Mouse (Mus musculus): Measurements from ENCODE around the gene Pi16.

The Pi16 gene

DNA sequence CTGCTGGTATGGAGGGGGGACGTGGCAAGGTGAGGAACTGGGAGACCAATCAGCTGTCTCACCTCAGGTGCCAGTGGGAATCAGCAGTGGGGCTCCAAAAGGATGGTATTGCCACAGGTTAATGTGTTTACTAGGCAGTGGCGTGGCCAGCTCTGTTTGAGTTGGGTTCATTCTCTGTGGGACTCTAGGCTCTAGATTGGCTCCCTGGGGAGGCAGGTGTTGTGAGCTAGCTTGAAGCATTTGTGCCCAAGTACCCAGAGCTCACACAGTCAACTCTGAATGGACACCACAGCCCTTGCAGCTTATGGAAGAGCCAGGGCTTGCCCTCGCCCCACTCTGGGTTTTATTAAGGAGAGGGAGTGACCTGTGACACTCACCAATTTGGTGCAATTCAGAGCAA, 13.6 kb upstream of the Pi16 start:
- in situ Hi-C loops (cut with MseI, MboI): no loop called here

DNA sequence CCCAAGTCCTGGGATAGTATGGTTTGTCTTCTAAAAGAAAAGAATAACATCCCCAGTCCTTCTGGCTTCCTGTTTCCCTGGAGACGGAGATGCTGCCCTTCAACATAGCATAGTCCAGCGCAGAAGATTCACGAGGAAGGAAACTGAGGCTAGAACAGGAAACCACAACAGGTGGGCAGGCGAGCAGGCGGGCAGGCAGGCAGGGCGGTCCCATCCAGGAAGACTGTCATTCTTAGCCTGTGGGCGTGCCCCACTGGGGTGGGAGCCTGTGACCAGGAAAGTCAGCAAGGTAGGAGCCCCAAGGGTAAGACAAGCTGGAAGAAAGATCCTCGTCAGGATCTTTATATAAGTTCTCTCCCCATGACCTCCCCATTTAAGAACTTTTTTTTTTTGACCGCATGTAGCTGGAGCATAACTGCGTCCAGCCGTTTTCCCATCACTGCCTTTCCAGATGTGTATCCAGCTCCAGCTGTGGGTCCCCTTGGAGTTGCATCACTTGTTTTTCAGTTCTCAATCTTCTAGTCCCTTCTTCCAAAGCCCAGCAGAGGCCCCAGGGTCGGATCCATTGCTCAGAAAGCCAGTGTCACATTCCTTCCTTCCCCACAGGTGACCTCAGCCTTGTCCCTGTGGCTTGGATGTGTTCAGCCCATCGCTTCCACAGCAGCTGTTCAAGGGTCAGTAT, 13.0 kb upstream of the Pi16 start:
- in situ Hi-C loops (cut with MseI, MboI): no loop called here

DNA sequence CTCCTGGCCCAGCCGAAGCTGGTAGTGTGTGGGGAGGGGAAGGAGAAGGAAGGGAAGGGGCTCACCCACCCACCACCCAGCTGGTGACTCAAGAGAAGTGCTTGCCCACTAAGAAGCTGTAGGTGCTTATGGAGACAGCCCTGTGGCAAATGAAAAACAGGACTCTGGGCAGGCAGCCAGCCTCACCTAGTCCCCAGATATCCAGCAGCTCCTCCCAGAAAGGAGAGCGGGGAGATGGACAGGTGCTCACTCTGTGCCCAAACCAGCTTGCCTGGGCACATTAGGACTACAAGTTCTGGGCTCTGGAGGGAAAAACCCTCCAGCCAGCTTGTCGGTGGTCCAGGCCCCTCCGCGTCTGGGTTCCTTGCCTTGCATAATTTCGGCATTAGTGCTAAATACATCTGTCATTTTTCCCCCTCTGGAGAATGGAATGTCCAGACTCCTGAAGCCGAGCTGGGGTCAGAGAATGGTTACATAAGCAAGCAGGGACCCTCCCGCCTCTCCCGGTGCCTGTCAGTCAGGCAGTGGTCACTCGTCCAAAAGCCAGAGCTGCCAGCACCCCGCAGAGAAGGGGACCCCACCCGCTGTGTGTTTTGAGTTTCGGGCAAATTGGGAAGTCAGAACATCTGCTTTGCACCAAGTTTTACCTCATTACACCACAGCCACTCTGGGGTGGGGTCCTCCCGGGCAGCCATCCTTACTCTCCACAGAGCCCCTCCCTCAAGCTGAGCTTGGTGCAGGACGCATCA, 12.2 kb upstream of the Pi16 start:
- in situ Hi-C loops (cut with MseI, MboI): no loop called here

DNA sequence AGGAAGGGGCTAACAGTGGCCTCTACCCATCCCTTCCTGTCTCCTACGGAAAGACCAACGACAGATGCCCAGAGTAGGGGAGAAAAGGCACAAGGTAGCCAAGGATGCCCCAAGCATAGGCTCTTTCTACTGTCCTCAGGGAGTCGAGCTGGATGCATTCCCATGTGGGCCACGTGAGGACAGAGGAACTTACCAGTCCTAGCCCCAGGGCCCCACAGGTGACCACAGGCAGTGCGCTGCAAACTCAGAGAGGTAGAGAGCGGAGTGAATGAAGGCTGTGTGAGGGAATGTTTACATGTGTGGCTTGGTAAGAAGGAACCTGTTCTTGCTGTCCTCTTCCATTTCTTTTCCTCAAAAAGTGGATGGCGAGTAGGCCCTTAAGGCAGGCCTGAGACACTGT, 11.6 kb upstream of the Pi16 start:
- in situ Hi-C loops (cut with MseI, MboI): no loop called here

DNA sequence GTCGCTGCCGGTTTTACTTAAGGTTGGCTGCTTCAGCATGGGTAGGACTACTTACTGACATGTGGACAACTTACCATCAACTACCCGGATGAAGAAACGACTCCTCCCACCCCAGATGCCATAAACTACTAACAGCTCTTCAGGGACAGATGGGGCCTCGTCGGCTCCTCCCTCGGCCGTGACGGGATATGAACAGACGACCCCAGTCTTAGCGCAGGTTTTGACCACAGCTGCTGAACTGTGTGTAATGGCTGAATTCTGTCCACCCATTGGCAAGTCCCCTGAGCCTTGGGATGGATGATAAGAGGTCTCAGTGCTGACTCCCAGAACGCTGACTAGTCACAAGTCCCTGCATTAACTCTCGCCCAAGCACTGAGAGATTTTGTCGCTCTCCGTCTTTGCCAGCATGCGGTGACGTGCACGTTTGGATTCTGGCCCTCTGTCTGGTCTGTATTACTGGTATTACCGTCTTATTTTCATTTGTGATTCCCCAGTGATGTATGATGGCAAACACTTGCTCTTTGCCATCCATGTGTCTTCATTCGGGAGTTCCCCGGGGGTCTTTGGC, 7.3 kb upstream of the Pi16 start:
- in situ Hi-C loops (cut with MseI, MboI): no loop called here

DNA sequence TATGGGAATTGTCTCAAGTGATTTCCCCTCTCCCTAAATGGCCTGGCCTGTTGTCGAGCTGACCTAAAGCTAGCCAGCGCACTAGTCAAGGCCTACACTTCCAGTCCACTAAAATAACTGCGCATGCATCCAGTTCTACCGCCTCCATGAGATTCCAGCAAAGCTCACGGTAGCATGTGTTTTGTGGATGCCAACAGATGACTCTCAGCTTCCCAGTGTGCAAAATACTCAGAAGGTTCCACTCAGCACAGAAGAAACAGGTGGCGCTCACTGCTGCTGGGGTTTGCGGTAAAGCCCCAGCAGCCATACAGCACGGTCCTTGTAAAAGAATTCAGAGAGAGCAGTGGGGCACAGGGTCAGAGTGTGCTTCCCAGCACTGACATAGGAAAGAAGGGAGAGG, 5.9 kb upstream of the Pi16 start:
- in situ Hi-C loops (cut with MseI, MboI): no loop called here

DNA sequence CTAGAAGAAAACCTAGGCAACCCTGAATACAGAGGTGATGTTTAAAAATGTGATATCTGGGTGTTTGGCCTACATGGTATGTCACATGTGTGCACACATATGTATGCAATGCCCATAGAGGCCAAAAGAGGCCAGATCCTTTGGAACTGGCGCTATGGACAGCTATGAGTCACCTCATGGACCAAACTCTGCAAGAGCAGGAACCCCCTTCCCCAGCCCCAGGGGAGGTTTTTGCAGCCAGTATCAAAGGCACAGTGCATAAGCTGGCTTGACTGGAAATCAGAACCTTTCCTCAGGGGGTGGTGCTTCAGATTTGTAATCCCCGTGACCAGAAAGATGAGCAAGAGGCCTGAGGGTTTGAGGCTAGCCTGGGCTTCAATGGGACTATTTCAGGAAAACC, 5.4 kb upstream of the Pi16 start:
- in situ Hi-C loops (cut with MseI, MboI): no loop called here

DNA sequence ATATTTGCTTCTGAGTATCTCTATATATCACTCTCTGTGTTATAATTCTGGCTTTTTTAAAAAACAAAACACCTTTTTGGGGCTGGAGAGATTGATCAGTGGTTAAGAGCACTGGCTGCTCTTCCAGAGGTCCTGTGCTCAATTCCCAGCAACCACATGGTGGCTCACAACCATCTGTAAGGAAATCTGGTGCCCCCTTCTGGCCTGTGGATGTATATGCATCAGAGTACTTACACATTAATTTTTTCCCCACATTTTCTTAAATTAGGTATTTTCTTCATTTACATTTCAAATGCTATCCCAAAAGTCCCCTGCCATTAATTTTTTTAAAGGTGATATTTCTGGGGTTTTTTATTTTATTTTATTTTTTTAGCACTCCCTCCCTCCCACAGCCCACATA, 4.2 kb upstream of the Pi16 start:
- in situ Hi-C loops (cut with MseI, MboI): no loop called here

DNA sequence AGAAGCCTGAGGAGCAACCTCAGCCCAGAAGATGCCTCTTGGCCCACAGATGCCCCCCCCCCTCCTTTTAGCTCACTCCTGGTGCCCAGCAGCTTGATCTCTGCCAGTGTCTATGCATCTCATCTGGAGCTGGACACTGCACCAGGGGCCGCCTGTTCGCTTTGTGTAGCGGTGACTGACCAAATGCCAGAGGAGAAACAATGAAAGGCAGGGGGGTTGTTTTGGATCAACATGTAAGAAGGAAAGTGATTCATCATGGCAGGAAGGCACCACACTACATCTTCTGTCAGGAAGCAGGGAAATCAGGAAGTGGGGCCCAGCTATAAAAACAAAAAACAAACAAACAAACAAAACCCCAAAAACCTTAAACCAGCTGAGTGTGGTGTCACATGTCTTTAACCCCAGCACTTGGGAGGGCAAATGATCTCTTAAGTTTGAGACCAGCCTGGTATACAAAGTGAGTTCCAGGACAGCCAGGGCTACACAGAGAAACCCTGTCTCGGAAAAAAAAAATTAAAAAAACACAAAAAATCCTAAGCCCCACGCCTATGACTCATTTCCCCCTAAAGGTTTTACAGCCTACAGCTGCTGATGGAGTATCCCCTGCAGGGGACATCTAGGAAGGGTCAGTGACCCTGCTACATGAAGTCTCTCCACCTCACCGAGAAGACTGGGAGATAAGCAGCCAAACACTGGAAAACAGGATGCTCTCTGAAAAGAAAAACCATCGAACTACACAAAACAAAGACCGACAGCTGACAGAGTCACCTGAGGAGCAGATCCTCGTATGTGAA, 1.6 kb upstream of the Pi16 start:
- in situ Hi-C loops (cut with MseI, MboI): no loop called here

DNA sequence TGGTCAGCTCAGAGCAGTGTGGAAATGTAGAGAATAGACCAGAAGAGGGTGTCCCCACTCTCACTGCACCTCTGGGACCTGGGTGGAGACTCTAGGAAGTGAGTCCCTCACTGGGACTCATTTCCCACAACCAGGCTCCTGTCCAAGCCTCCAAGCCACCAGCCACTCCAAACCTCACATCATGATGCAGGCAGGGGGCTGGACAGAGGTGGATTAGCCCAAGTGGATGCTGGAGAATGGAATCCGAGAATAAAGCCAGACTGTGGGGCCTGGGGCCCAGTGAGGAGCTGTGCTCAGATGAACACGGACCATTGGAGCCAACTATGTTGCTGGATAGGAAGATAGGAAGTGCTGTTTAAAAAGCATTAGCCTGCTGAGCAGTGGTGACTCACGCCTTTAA, 589 bp upstream of the Pi16 start:
- in situ Hi-C loops (cut with MseI, MboI): no loop called here

DNA sequence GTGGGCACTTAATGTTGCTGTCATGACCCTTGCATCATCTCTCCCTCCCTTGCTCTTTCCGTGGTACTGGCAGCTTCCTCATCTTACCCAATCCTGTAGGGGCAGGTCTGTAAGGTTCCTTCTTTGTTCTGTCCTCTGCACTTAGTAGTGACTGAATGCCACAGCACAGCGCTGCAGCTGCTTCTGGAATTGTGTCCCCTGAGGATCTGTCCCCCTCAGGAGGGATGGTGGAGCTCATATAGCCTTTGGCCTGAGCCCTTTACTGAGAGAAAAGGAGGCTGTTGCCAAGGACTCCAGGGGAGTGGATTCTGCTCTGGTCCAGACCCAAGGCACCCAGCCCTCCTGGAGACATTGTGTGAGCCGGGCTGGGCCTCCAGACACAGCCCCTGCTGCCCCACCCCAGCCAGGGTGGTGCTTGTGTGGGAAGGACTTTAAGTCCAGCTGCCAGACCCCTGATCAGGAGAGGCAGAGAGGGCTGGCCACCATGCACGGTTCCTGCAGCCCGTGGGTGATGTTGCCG, 1.3 kb downstream of the Pi16 start:
- in situ Hi-C loops (cut with MseI, MboI): no loop called here

DNA sequence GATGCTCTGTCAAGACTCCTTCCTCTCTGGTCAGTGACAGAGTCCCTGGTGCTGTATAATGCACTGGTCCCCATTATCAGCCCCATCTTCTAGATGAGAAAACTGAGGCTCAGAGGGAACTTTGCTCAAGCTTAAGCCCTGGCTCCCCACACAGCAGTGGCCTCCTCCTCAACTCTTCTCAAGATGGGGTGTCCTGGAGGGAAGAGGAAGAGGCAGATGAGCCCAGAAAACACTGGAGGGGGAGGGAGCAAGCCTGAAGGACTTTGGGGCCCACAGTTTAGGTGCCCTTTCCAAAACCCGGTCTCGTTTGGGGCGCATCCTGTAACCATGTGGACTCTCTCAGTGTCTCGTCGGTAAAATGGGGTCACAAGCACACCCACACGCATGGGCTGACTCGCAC, 2.0 kb downstream of the Pi16 start:
- in situ Hi-C loops (cut with MseI, MboI): no loop called here

DNA sequence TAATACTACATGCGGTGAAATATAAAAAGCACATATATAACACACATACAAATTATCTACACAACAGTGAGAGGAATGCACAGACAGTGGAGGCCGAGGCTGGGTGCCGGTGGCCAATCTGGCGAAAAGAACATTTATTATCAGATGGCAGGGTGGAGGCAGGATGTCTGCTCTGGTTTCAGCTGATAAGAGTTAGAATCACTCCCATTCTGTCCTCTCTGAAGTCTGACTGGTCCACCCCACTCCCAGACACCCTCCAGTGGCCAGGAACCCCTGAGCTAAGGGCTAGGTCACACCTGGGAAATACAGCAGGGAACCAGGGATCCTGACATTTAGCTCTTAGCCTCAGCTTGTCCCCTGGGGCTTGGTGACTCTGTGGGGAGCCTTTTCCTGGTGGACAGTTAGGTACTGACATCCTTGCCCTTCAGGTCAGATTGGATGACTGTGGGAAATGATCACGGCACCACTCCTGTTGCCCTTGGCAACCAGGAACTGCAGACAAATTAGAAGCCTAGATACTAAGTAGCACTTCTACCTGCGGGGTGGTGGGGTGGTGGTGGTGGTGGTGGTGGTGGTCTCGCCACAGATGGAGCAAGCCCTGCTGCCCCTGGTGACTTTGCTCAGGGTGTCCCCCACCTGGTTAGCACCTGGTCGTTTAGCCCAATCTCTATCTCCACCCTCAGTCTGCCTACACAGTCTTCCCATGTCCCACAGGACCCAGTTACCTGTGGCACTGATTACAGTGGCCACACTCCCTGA, 2.6 kb downstream of the Pi16 start:
- in situ Hi-C loops (cut with MseI, MboI): no loop called here

DNA sequence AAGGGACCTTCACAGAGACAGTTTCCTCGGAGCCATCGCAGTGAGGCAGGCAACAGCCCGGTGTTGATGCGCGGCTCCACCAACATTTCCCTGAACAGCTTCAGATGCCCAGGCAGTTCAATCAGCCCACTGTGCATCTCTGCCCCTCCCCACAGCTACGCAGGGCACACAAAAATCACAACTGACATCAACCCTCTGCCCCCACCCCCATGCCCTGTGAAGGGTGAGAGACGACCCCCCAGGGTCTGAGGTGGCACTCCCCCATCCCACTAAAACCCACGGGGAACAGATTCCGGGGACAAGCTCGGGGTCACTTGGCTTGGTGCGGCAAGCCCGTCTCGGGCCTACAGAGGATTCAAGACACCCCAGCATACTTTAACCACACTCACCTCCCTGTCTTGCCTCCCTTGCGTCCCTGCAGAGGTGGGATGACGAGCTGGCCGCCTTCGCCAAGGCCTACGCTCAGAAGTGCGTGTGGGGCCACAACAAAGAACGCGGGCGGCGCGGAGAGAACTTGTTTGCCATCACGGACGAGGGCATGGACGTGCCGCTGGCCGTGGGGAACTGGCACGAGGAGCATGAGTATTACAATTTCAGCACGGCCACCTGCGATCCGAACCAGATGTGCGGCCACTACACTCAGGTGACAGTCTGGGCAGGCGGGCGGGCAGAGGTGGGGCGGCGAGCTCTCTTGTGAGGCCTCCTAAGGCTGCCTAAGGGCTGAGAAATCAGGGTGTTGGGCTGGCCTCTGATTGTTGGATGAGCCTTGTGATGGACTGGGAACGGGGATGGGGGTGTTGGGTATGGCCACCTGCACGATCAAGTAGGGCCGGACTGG, 4.5 kb downstream of the Pi16 start:
- in situ Hi-C loops (cut with MseI, MboI): no loop called here

DNA sequence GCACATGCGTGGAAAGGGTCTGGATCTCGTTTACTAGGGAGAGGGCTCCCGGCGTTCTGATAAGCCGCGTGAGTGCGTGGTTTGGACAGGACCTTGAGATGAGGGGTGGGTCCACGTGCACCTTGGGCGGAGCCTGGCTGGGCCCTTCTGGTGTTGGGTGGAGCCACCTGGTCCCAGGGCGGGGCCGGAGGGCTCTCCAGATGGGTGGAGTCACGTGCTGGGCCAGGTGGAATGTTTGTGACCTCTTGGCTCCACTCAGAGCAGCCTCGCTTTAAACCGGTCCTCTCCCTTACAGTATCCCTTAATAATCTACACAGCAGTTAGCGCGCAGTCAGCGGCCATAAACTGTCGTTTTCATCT, 5.1 kb downstream of the Pi16 start:
- in situ Hi-C loops (cut with MseI, MboI): no loop called here

DNA sequence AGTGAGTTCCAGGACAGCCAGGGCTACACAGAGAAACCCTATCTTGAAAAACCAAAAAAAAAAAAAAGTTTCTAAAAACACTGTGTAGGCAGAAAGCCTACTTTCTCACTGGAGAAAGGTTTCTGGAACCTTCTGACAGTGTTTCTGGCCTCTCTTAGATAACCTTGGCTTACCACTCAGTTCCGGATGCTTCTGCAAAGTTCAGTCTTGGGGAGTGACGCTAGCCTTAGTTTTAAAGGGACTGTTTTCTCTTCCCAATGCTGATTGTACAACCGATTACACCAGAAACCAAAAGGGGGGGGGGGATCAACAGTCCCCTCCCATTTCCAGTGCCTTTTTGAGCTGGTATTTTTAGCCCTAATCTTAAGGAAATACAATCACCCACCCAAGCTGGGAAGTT, 6.1 kb downstream of the Pi16 start:
- in situ Hi-C loops (cut with MseI, MboI): no loop called here

DNA sequence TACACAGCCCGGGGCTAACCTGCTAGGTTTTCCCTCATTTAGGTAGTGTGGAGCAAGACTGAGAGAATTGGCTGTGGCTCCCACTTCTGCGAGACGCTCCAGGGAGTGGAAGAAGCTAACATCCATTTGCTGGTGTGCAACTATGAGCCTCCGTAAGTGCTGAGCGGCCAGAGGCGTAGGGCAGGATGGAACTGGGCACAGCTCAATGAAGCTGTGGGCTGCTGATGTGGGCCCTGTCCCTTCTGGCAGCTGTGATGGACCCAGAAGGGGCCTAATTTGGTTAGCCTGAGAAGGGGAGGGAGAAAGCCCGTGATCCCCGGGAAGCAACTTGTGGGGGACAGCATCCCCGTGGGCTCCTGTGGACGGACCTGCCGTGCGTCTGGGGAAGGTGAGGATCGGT, 8.4 kb downstream of the Pi16 start:
- in situ Hi-C loops (cut with MseI, MboI): no loop called here

DNA sequence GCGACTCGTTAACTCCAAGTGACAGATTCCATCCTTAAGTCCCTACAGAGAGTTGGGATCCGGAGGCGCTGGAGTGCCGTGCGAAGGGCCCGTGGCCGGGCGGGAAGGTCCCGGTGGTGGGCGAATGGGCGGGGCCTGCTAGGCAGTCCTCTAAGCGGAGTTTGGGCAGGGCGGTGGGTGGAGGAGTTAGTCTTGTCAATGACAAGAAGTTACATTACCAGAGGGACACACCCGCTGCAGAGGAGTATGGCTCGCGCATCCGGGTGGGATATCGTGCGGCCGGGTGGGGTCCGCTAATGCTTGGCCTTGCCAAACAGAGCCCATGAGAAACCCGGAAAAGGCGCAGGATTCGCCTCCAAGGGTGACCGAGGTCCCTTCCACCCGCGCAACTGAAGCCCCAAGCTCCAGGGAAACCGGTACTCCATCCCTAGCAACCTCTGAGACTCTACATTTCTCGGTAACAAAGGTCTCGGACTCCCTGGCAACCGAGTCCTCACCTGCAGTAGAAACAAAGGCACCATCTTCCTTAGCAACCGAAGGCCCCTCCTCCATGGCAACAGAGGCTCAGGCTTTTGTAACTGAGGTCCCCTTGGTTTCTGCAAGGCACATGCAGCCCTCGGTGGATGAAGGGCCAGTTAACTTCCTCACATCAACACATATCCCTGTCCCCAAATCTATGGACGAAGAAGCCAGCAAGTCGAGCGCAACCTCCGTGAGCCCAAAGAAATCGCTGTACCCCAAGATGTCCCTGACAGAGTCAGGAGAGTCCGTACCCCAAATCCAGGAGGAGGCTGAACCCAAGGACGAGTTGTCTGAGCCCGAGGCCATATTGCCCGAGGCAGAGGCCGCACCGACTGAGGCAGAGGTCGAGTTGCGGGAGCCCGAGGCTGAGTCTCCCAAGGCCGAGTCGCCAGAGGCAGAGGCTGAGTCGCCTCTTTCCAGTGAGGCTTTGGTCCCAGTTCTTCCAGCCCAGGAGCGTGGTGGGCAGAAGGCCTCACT, 9.3 kb downstream of the Pi16 start:
- in situ Hi-C loops (cut with MseI, MboI): no loop called here

DNA sequence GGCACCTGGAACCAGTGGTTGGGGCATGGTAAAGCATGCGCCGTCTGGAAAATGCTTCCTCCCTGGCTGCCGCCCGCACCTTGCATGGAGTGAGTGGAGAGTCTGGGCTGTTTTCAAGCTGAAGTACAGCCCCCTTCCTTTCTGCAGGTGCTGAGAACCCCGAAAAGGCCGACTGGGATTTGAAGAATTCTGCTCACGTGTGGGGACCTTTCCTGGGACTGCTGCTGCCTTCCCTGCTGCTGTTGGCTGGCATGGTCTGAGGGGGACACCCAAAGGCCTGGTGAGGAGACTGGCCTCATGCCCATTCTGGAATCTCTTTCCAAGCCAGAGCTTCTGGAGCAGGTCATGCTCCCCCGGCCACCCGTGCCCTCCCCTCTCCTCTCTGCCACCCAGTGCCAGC, 10.2 kb downstream of the Pi16 start:
- in situ Hi-C loops (cut with MseI, MboI): no loop called here

Measured in mouse trophoblast stem cell (cell line).